Mouse (Mus musculus) testis, postnatal 14 days (tissue): ENCODE data around the gene Ldhal6b.
"Not testable (repeated sequence)": the region's sequence is repeated elsewhere in the genome, so short reads cannot be mapped to it uniquely, and the experiment has no call there.

ENCODE experiments used
- DNase-seq: peaks from one replicate; pipeline ENCODE4 v3.0.0; 2021; ENCODE audit warnings: low spot score

Gene Ldhal6b

GRCm38 (mm10) chr17:5418545-5418944 is at the start of gene Ldhal6b:
Gene Ldhal6b (minus strand): TSS chr17:5418767.
- peak; percentile 73 for DNase-seq

GRCm38 (mm10) chr17:5467177-5467576 is 48.6 kb upstream of the Ldhal6b start:
- DNase-seq, result no peak

- no peak for DNase-seq
These were observed 48.2 kb upstream of the Ldhal6b start for GRCm38 (mm10) chr17:5466736-5467135.

- DNase-seq, result no peak
These were observed 45.3 kb upstream of the Ldhal6b start for GRCm38 (mm10) chr17:5463912-5464311.

GRCm38 (mm10) chr17:5453657-5454056 is 35.1 kb upstream of the Ldhal6b start:
- no peak for DNase-seq

DNA sequence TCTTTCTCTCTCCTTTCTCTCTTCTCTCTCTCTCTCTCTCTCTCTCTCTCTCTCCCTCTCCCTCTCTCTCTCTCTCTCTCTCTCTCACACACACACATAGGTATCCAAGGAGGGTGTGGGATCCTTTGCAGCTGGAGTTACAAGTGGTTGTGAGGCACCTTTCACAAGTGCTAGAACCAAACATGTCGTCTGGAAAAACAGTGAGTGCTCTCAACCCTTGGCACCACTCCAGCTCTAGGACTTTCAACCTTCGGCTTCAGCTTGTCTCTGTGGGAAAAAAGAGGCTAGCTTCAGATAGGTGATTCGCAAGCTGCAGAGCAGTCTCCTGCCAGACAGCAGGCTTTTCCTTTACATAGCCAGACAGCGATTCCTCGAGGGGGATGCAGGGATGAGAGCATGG is 25.2 kb upstream of the Ldhal6b start:
- DNase-seq, result peak; percentile 44

DNA sequence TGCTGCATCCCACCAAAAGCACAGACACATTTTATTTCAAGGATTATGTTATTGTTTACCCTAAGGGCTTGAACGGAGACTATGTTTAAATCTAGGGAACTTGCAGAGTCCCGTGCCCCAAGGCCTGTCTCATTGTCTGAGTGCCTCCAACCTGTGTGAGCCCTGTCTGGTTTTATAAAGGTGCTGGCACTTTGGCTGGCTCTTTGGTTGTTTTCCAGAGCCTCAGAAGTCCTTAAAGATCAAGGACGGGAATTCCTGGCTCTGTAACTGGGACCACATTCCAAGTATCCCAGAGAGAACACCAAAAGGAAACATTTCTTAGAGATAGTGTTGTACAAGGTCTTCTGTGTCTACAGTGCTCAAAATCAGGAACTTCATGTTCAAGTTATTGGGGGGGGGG is 24.7 kb upstream of the Ldhal6b start:
- peak; percentile 58 for DNase-seq

DNA sequence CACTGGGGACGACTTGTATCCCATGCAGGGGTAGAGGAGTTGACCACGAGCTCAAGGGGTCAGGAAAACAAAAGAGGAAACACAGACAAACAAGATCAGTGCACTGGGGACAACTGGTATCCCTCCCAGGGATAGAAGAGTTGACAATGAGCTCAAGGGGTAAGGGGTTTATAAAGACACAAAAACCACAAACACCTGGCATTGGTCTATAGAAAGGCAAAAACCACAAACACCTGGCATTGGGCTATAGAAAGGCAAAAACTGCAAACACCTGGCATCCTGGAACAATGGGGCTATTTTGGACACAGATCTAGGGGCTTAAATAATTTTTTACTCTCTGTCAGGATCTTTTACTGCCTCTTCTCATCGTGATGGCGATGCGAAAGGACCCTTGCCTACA is 23.8 kb upstream of the Ldhal6b start:
- DNase-seq, result not testable (repeated sequence)

GRCm38 (mm10) chr17:5440159-5440971 is 21.8 kb upstream of the Ldhal6b start, which contains the start of gene Tmem242:
Gene Tmem242 (minus strand): TSS chr17:5440259.
- peak; percentile 89 for DNase-seq

- DNase-seq, result no peak
These were observed 21.2 kb upstream of the Ldhal6b start for GRCm38 (mm10) chr17:5439831-5440158.

DNA sequence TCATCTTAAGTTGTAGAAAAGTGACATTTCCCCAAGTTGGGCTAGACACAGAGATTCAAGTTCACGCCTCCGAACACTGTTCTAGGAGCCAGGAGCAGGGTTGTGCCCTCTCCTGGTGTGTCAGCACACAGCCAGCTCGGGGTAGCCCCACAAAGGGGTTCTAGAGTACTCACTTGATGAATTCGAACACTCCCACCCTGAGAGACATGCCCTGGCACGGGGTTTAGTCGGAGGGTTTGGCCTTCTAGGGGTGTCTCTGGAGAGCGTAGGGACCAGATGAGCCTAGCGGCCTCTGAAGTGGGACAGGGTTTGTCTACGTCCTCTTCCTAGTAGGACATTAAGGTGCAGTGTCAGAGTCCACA is 11.2 kb upstream of the Ldhal6b start:
- no peak for DNase-seq

- DNase-seq, result peak; percentile 79
These were observed 10.7 kb upstream of the Ldhal6b start for GRCm38 (mm10) chr17:5429090-5429771.

DNA sequence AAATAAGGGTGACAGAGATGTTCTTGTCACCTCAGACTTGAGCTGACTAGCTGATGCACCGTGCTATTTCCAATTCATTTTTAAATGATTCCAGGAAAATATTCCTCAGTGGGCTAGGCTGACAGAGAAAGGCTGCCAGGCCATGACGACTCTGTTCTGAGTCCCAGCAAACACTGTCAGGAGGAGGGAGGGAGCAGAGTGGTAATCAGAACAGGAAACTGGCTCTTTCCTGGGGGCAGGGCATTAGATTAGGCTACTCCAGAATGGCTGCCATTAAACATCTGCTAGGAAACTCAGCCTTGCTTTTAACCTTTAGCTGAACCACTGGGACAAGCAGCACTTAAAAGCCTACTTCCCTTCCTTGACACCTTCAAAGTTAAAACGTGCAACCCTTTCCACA is 6.6 kb upstream of the Ldhal6b start:
- DNase-seq, result no peak

DNA sequence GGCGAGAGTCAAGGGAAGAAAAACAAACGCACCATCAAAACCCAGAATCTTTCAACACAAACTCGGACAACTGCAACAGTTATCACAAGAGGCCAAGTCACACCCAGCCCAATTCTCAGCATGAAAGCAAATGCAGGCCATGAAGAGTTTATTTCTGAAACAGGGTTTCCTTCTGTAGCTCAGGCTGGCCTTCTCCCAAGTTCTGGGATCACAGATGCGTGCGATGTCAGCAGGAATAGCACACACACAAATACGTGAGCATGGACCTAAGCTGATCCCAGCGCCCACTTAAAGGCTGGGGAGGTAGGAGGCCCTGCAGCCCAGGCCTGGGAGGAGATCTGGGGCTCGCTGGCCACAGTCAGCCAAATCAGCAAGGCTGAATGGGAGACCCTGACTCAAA is 5.6 kb upstream of the Ldhal6b start:
- DNase-seq, result no peak

GRCm38 (mm10) chr17:5421835-5422234 is 3.3 kb upstream of the Ldhal6b start:
- DNase-seq, result no peak

- no peak for DNase-seq
These were observed 1.4 kb upstream of the Ldhal6b start for GRCm38 (mm10) chr17:5419771-5420518.

GRCm38 (mm10) chr17:5419056-5419455 is 489 bp upstream of the Ldhal6b start:
- no peak for DNase-seq

- no peak for DNase-seq
These were observed 2.0 kb downstream of the Ldhal6b start for GRCm38 (mm10) chr17:5416518-5416917.

DNA sequence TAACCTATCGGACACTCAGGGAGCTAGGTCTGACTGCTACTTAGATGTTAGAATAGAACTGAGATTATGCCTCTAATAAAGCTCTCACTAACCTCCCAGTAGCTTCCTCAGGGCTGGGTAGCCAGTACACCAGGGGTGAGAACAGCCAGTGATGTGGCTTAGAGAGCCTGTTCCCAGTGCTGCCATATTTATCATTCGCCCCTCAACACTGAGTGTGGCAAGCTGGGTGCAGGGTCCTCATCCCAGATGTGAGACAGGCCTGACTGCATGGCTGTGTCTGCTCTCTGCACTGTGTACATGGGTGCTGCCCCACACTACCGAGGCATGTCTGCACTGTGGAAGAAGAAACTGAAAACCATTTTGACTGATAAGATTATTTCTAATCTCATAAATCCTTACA is 4.5 kb downstream of the Ldhal6b start:
- no peak for DNase-seq

GRCm38 (mm10) chr17:5413350-5413749 is 5.2 kb downstream of the Ldhal6b start:
- DNase-seq, result no peak

DNA sequence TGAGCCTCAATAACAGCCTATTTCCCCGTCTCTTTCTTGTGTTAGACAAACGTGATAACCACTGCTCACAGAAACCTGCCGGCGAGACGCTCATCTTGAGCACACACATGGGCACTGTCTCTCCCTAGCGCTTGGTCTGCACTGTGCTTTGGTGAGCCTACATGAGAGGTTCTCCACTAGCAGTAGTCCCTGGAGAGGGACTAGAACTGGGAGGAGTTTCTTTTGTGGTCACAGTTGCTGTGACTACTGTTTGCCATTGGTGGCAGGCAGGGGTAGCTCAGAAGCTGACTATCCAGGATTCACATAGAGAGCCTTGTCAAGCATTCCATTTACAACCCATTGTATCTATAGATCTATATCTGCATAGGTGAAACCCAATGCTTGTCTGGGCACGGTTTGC is 5.8 kb downstream of the Ldhal6b start:
- no peak for DNase-seq

DNA sequence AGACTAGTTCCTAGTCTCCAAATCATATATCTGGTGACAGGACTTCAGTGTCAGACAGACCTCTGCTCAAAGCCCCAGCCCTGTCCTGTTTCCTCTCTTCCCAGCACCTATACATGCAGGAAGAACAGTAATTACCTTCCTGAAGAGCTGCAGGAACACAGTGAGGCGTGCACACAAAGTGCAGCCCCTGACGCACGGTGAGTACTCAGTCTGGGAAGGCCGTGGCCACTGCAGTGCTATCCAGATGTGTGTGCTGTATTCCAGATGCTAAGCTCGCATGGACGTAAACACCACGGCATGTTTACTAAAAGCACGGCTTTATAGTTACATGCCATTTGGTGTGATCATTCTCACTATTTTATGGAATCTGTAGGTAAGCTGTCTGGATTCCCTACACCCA is 6.3 kb downstream of the Ldhal6b start:
- DNase-seq, result no peak

DNA sequence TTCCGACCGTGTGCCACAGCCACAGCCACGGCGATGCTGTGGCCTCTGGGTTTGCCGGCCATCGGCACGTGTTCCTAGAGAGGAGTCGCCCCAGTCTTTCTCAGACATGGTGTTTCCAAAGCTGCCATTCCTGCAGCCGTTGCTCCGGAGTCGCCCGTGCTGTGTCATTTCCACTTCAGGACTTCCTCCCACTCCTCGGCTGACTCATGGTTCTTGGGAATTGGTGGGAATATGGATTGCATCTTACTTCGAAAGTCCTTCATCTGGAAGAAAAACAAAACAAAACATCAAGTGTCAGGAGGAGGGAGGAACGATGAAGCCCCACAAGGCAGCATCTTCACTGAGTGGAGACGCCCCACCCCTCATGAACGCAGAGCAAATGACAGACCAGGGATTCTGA is 7.4 kb downstream of the Ldhal6b start:
- DNase-seq, result no peak
